Mouse (Mus musculus) neural tube, embryonic 12.5 days (tissue): ENCODE measurements at regions not wholly inside any gene's neighbourhood (a gene's known extent, or its start where the extent isn't known, plus 50 kb on each side); places are given as distances from the start of the nearest gene placed in this dataset.

Experiments used
- ATAC-seq: fragments of 200-750 bp; cut with Nextera tagmentation; 2 replicates; pipeline ENCODE4 v1.8.0; 2017; ENCODE audit warnings: low read depth, mild to moderate bottlenecking, moderate TSS enrichment, moderate library complexity; ENCODE audit not compliant: low FRiP score
- H3K27ac ChIP-seq: fragments of 300-500 bp; sonication (generic); 2 replicates; pipeline ENCODE4 v1.5.1; 2016
- H3K27me3 ChIP-seq: fragments of 300-500 bp; sonication (generic); replicated peaks from 2 replicates; pipeline ENCODE4 v1.6.1; 2016; ENCODE audit warnings: mild to moderate bottlenecking
- H3K36me3 ChIP-seq: fragments of 300-500 bp; sonication (generic); 2 replicates; pipeline ENCODE4 v1.6.1; 2016; ENCODE audit warnings: mild to moderate bottlenecking
- H3K4me1 ChIP-seq: fragments of 300-500 bp; sonication (generic); 2 replicates; pipeline ENCODE4 v1.6.1; 2016
- H3K4me2 ChIP-seq: fragments of 300-500 bp; sonication (generic); replicated peaks from 2 replicates; pipeline ENCODE4 v1.6.1; 2016; ENCODE audit warnings: mild to moderate bottlenecking
- H3K4me3 ChIP-seq: fragments of 300-500 bp; sonication (generic); 2 replicates; pipeline ENCODE4 v1.5.1; 2016
- H3K9ac ChIP-seq: fragments of 300-500 bp; sonication (generic); 2 replicates; pipeline ENCODE4 v1.6.1; 2016; ENCODE audit warnings: mild to moderate bottlenecking
- H3K9me3 ChIP-seq: fragments of 300-500 bp; sonication (generic); 2 replicates; pipeline ENCODE4 v1.6.1; 2016; ENCODE audit warnings: mild to moderate bottlenecking
- WGBS: fragments of 180-500 bp; shearing (Covaris S2); methylation state at CpG from one replicate; pipeline ENCODE4 v1.1.7; 2016; 5-methylcytosine and 5-hydroxymethylcytosine counted together

GRCm38 (mm10) chr2:107964841-107965240 lies 674.4 kb downstream of the Kcna4 start:
- Histone ChIP-seq H3K9me3 (no peaks in the 10 kb centered on the region), H3K27me3 (no peaks in the 10 kb centered on the region), H3K36me3 (no peaks in the 10 kb centered on the region), H3K9ac (no peak overlapping the region), H3K27ac (no peak overlapping the region), H3K4me3 (no peak overlapping the region), H3K4me2 (no peak overlapping the region), H3K4me1 (no peaks in the 10 kb centered on the region)
- 90% methylated on average over 2 of the region's 2 CpGs for WGBS
- no peak for ATAC-seq

- Histone ChIP-seq H3K4me3 (no peak overlapping the region), H3K36me3 (no peaks in the 10 kb centered on the region), H3K4me1 (no peaks in the 10 kb centered on the region), H3K27me3 (no peaks in the 10 kb centered on the region), H3K9me3 (no peaks in the 10 kb centered on the region), H3K9ac (no peak overlapping the region), H3K4me2 (no peak overlapping the region), H3K27ac (no peak overlapping the region)
- ATAC-seq, result peak; percentile 33; the same call in 1 of the 2 replicates
- 67% methylated on average over 7 of the region's 7 CpGs for WGBS
These were observed 675.2 kb downstream of the Kcna4 start for GRCm38 (mm10) chr2:107965336-107966306.

DNA sequence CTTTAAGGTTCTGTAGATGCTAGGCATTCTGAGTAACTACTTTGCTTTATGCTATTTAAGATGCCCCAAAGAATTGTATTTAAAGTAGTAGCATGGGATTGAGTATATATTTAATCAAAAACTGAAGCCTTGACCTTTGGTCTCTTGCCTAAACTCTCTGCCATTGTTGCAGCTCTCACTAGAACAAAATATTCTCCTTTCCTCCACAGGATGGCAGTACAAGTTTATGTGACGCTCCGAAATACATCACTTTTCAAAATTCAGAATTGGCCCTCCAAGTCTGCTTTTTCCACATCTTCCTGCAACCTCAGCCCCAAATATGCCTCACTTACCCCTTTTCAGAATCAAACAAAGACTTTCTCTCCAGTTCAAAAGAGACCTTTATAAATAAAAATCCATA lies 678.1 kb downstream of the Kcna4 start:
- no peak for ATAC-seq
- 45% methylated on average over 2 of the region's 2 CpGs for WGBS
- no peaks in the 10 kb centered on the region for H3K4me1 ChIP-seq
- no peak overlapping the region for H3K27ac ChIP-seq
- no peak overlapping the region for H3K9ac ChIP-seq
- no peaks in the 10 kb centered on the region for H3K27me3 ChIP-seq
- no peaks in the 10 kb centered on the region for H3K9me3 ChIP-seq
- no peak overlapping the region for H3K4me2 ChIP-seq
- H3K4me3 ChIP-seq, result no peak overlapping the region
- no peaks in the 10 kb centered on the region for H3K36me3 ChIP-seq

DNA sequence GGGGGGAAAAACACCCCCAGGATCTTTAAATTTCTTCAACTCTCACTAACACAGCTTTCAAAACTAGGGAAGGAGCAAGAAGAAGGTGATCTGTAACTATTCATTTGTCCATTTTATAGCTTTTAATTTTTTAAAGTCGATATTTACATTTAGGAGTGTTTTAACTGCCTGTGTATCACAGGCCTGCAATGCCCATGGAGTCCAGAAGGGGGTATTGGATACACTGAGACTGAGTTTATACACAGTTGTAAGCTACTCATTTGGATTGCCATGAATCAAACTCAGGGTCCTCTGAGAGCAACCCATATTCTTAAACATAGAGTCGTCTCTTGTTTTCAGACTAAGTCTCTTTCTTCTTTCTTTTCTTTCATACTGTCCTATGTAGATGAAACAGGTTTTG lies 679.1 kb downstream of the Kcna4 start:
- Histone ChIP-seq H3K27me3 (no peaks in the 10 kb centered on the region), H3K4me3 (no peak overlapping the region), H3K4me2 (no peak overlapping the region), H3K9ac (no peak overlapping the region), H3K36me3 (no peaks in the 10 kb centered on the region), H3K9me3 (no peaks in the 10 kb centered on the region), H3K4me1 (no peaks in the 10 kb centered on the region), H3K27ac (no peak overlapping the region)
- no peak for ATAC-seq
- 83% methylated on average over 2 of the region's 2 CpGs for WGBS

GRCm38 (mm10) chr2:107973528-107973927 lies 683.1 kb downstream of the Kcna4 start:
- H3K4me2 ChIP-seq, result no peak overlapping the region
- no peaks in the 10 kb centered on the region for H3K36me3 ChIP-seq
- WGBS, result 68% methylated on average over 4 of the region's 4 CpGs
- no peak overlapping the region for H3K27ac ChIP-seq
- H3K4me3 ChIP-seq, result no peak overlapping the region
- no peak overlapping the region for H3K9ac ChIP-seq
- H3K9me3 ChIP-seq, result no peaks in the 10 kb centered on the region
- no peaks in the 10 kb centered on the region for H3K4me1 ChIP-seq
- ATAC-seq, result no peak
- H3K27me3 ChIP-seq, result no peaks in the 10 kb centered on the region

GRCm38 (mm10) chr2:107994831-107995230 lies 704.4 kb downstream of the Kcna4 start:
- H3K27ac ChIP-seq, result no peak overlapping the region
- H3K9me3 ChIP-seq, result no peaks in the 10 kb centered on the region
- no peak for ATAC-seq
- no peaks in the 10 kb centered on the region for H3K27me3 ChIP-seq
- no peaks in the 10 kb centered on the region for H3K36me3 ChIP-seq
- no peak overlapping the region for H3K4me2 ChIP-seq
- WGBS, result 72% methylated on average over 6 of the region's 6 CpGs
- no peak overlapping the region for H3K9ac ChIP-seq
- no peak overlapping the region for H3K4me3 ChIP-seq
- no peaks in the 10 kb centered on the region for H3K4me1 ChIP-seq

DNA sequence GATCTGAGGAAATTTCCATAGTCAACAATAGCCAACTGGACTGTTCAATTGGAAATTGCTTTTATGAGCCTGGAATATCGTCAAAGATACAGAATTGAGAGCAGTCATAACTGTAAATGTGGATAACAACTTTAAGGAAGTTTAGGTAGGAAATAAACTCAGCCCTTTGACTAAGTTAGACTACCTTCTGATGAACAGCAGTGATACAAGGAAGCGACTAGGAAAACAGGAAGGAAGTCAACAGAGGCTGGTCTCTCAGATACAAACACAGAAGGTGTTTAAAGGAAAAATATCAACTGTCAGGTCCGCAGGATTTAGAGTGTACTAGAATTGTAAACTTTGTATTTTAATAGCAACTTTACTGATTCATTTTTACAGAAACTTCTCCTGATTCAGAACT lies 721.1 kb downstream of the Kcna4 start:
- Histone ChIP-seq H3K4me1 (no peaks in the 10 kb centered on the region), H3K27me3 (no peaks in the 10 kb centered on the region), H3K9ac (no peak overlapping the region), H3K27ac (no peak overlapping the region), H3K36me3 (no peaks in the 10 kb centered on the region), H3K4me2 (no peak overlapping the region), H3K9me3 (no peaks in the 10 kb centered on the region), H3K4me3 (no peak overlapping the region)
- no peak for ATAC-seq
- WGBS, result 91% methylated on average over 3 of the region's 3 CpGs

- Histone ChIP-seq H3K4me2 (no peak overlapping the region), H3K9me3 (no peaks in the 10 kb centered on the region), H3K27me3 (no peaks in the 10 kb centered on the region), H3K9ac (no peak overlapping the region), H3K4me3 (no peak overlapping the region), H3K27ac (no peak overlapping the region), H3K36me3 (no peaks in the 10 kb centered on the region), H3K4me1 (no peaks in the 10 kb centered on the region)
- 78% methylated on average over 3 of the region's 3 CpGs for WGBS
- no peak for ATAC-seq
These were observed 732.8 kb downstream of the Kcna4 start for GRCm38 (mm10) chr2:108023206-108023605.

- H3K36me3 ChIP-seq, result no peaks in the 10 kb centered on the region
- H3K9me3 ChIP-seq, result no peaks in the 10 kb centered on the region
- H3K27me3 ChIP-seq, result no peaks in the 10 kb centered on the region
- no peak for ATAC-seq
- no peak overlapping the region for H3K9ac ChIP-seq
- 96% methylated on average over 2 of the region's 2 CpGs for WGBS
- H3K27ac ChIP-seq, result no peak overlapping the region
- no peak overlapping the region for H3K4me3 ChIP-seq
- no peaks in the 10 kb centered on the region; the same call in 1 of the 2 replicates for H3K4me1 ChIP-seq
- no peak overlapping the region for H3K4me2 ChIP-seq
These were observed 740.2 kb downstream of the Kcna4 start for GRCm38 (mm10) chr2:108030657-108031056.

GRCm38 (mm10) chr2:108032301-108033013 lies 742.0 kb downstream of the Kcna4 start:
- no peak overlapping the region for H3K27ac ChIP-seq
- no peak for ATAC-seq
- WGBS, result 68% methylated on average over 3 of the region's 3 CpGs
- no peak overlapping the region for H3K4me2 ChIP-seq
- H3K9me3 ChIP-seq, result no peaks in the 10 kb centered on the region
- H3K9ac ChIP-seq, result no peak overlapping the region
- H3K36me3 ChIP-seq, result no peaks in the 10 kb centered on the region
- H3K4me3 ChIP-seq, result no peak overlapping the region
- H3K27me3 ChIP-seq, result no peaks in the 10 kb centered on the region
- H3K4me1 ChIP-seq, result no peaks in the 10 kb centered on the region; the same call in 1 of the 2 replicates

DNA sequence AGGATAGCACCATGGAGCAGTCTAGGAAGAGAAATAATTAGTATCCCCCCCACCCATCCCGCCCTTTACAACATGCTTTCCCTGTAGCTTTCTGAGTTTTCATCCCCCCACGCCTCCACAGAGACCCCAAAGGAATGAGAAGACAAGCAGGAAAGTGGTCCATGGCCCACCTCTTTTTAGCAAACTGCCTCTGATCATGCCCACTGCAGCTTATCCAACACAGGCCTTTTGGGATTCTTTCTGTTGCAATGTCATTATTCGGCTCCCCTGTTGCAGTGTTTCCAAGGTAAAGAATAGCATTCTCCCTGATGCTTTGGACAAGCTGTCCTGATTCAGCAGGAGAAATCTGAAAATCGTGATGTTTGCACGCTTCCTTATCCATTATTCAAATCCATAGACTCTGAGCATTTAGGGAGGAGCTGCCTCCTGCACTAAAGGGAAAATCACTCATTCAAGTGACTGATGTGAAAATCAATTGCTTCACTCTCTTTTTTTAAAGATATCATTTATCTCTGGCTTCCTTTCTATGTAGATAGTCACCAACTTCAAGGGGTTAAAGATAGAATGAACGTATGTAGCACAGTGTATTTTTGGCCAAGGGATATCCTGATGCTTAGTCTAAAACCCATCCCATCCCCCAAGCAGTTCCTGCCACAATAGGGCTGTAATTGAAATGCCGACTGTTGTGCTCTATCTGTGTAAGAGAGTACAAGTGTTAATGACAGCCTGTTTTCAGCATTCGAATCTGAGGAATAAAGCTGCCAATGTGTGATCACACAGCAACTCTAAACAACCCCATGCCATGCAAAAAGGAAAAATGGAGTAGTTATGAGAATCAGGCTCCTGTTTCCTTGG lies 743.1 kb downstream of the Kcna4 start:
- Histone ChIP-seq H3K9ac (no peak overlapping the region), H3K27me3 (no peaks in the 10 kb centered on the region), H3K4me1 (no peaks in the 10 kb centered on the region; the same call in 1 of the 2 replicates), H3K9me3 (no peaks in the 10 kb centered on the region), H3K4me2 (no peak overlapping the region), H3K36me3 (no peaks in the 10 kb centered on the region), H3K27ac (no peak overlapping the region), H3K4me3 (no peak overlapping the region)
- 50% methylated on average over 8 of the region's 8 CpGs for WGBS
- ATAC-seq, result no peak

- H3K4me2 ChIP-seq, result no peak overlapping the region
- WGBS, result 51% methylated on average over 4 of the region's 4 CpGs
- no peak for ATAC-seq
These were observed 744.4 kb downstream of the Kcna4 start for GRCm38 (mm10) chr2:108034882-108035281.

More at GRCm38 (mm10) chr2:108034882-108035281, 744.4 kb downstream of the Kcna4 start:
- Histone ChIP-seq H3K9me3 (no peaks in the 10 kb centered on the region), H3K27me3 (no peaks in the 10 kb centered on the region), H3K9ac (no peak overlapping the region), H3K4me3 (no peak overlapping the region), H3K27ac (no peak overlapping the region), H3K36me3 (no peaks in the 10 kb centered on the region), H3K4me1 (no peaks in the 10 kb centered on the region; the same call in 1 of the 2 replicates)
